Mouse (Mus musculus): ENCODE results near the gene 1700102P08Rik.

DNA sequence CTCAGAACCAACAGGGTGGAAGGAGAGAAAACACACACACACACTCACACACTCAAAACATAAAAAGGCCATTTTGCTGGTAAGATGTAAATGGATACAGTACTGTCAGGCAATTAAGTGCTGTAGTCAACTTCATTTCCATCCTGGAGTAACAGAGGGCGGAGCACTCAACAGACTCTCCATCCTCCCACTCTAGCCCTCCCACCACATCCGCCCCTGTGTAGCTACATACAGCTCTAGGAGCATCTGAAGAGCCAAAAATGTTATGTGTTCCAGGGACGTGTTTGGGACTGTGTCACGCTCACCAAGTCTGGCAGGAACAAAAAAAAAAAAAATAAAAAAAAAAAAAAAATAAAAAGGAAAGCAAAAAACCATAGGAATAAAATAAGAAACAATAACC, 10.5 kb downstream of the 1700102P08Rik start:
- TF ChIP-seq EP300 (IDR thresholded peaks at IDR 0.05; ENCODE audit: low read depth) (no peak), CTCF (IDR thresholded peaks at IDR 0.05; ENCODE audit: low read depth) (no peak)

Data from heart, postnatal 0 days (tissue).